Mouse (Mus musculus): ENCODE results near the gene Tmbim1. TPM values are rescaled to one million over a fixed set of nuclear protein-coding genes. Genes with fewer than 3 reads are reported as not detected.
"Not testable (repeated sequence)": the region's sequence is repeated elsewhere in the genome, so short reads cannot be mapped to it uniquely, and the experiment has no call there.

Tmbim1 gene
- polyA plus RNA-seq, 1 experiment: 567 TPM

- TF ChIP-seq POLR2A (IDR thresholded peaks at IDR 0.05; ENCODE audit: borderline replicate concordance, extremely low read depth, low read depth, low read length) (no peak), CTCF (IDR thresholded peaks at IDR 0.05; ENCODE audit: insufficient read depth, low read length) (no peak)
- Histone ChIP-seq H3K4me3 (replicated peaks; ENCODE audit: extremely low read depth, low read depth, low read length) (no peak overlapping the region), H3K4me1 (ENCODE audit: control insufficient read depth, insufficient read depth, low read length) (peaks cover 12% of the 10 kb centered on the region)
- 29% methylated on average over 4 of the region's 4 CpGs for WGBS
- no peak for DNase-seq
Observed at GRCm38 (mm10) chr1:74331046-74331681, 25.7 kb upstream of the Tmbim1 start.

DNA sequence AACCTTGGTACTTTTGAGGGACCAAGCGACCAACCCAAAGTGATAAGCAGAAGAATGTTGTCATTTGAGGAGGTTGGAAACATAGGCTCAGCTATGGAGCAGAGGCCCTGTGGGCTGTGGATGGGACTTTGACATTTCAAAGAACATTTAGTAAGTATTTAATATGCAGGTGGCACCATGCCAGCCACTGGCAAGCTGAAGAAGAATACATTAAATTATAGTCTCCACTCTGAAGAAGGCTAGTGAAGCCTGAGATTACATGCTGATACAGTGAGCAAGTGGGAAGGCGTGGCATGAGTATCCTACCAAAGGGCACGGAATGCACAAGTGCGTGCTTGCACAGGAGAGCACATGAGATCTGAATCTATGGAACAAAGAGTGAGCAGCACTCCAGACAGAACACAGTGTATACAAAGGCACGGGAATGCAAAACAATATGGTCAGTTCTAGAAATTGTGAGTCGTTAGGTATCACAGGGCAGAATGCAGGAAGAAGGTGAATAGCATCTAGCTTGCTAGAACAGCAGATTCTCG is 24.5 kb upstream of the Tmbim1 start:
- no peak for DNase-seq
- no peak for TF ChIP-seq CTCF (IDR thresholded peaks at IDR 0.05; ENCODE audit: insufficient read depth, low read length)
- TF ChIP-seq POLR2A (IDR thresholded peaks at IDR 0.05; ENCODE audit: borderline replicate concordance, extremely low read depth, low read depth, low read length): no peak
- WGBS: 48% methylated on average over 7 of the region's 7 CpGs

GRCm38 (mm10) chr1:74326916-74327315 is 21.5 kb upstream of the Tmbim1 start:
- H3K4me3 ChIP-seq (replicated peaks; ENCODE audit: extremely low read depth, low read depth, low read length); DNase-seq; H3K4me1 ChIP-seq (ENCODE audit: control insufficient read depth, insufficient read depth, low read length): not testable (repeated sequence)
- 90% methylated on average over 2 of the region's 2 CpGs for WGBS

More for the DNA sequence above, 24.5 kb upstream of the Tmbim1 start:
- Histone ChIP-seq H3K4me1 (ENCODE audit: control insufficient read depth, insufficient read depth, low read length) (peaks cover 12% of the 10 kb centered on the region), H3K4me3 (replicated peaks; ENCODE audit: extremely low read depth, low read depth, low read length) (no peak overlapping the region)

DNA sequence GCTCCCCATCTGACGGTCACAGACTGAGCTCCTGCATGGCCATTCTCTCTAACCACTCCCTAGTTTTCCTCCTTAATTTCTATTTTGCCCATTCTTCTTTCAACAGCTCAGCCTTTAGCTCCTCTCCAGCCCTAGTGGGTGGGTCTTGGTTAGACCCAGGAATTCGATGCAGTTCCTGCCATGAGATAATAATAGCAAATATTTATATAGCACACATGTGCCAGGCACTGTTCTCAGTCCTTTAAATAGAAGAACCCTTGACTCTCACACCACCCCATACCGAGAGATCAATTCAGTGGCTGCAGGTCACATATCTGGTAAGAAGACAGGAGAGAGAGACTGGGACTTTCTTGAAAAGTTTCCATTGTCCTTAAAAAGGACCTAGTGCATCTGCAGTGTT is 16.0 kb upstream of the Tmbim1 start:
- Histone ChIP-seq H3K4me1 (ENCODE audit: control insufficient read depth, insufficient read depth, low read length) (peaks cover 7% of the 10 kb centered on the region; the same call in 1 of the 2 replicates), H3K4me3 (replicated peaks; ENCODE audit: extremely low read depth, low read depth, low read length) (no peak overlapping the region)
- 33% methylated on average over 3 of the region's 3 CpGs for WGBS
- DNase-seq: no peak
- TF ChIP-seq POLR2A (IDR thresholded peaks at IDR 0.05; ENCODE audit: borderline replicate concordance, extremely low read depth, low read depth, low read length) (no peak), CTCF (IDR thresholded peaks at IDR 0.05; ENCODE audit: insufficient read depth, low read length) (no peak)

DNA sequence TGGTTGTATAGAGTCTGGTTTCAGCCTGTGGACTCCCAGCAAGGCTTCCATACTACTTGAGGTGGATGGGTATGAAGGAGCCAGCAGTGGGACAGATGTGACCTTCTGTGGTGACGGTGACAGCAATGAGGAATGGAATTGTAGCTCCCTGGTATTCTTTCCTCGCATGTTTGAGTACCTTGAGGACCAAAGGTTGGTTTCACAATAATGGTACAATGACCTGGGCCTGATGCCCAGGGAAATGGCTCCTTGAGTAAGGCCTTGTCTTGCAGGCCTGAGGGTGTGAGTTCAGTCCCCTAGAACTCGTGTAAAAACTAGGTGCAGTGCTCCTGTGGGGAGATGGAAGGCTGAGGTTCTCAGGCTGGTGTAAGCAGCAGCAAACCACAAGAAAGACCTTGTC is 13.3 kb upstream of the Tmbim1 start:
- DNase-seq: no peak
- H3K4me1 ChIP-seq (ENCODE audit: control insufficient read depth, insufficient read depth, low read length): peaks cover 8% of the 10 kb centered on the region; the same call in 1 of the 2 replicates
- 82% methylated on average over 3 of the region's 3 CpGs for WGBS
- no peak overlapping the region for H3K4me3 ChIP-seq (replicated peaks; ENCODE audit: extremely low read depth, low read depth, low read length)
- TF ChIP-seq CTCF (IDR thresholded peaks at IDR 0.05; ENCODE audit: insufficient read depth, low read length) (no peak), POLR2A (IDR thresholded peaks at IDR 0.05; ENCODE audit: borderline replicate concordance, extremely low read depth, low read depth, low read length) (no peak)

DNA sequence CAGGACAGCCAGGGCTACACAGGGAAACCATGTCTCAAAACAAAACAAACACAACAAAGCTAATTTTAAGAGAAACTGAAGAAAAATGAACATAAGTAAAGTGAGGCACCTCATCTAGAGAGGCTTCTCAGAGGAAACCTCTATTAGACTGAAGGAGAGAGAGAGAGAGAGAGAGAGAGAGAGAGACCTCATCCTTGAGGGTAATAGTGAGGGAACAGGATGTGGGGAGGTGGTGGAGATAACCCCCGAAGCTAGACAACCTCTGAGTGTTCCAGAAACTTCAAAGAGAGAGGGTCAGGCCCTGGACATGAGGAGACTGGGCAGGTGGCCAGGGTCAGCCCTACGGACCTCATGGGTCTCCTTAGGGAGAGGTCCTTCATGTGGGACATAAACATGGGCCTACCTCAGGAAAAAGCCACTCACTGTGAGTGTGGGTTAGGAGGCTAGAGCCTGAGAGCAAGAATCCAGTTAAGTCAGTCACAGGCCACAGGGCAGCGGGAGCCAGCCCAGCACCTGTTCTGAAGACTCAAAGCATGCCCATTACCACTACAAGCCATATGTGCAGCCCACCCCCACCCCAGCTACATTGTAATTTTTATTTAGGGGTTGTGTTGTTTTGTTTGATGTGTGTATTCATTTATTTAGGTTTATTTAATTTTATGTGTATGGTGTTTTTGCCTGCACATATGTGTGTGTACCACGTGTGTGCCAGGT is 10.8 kb upstream of the Tmbim1 start:
- Histone ChIP-seq H3K4me3 (replicated peaks; ENCODE audit: extremely low read depth, low read depth, low read length) (no peak overlapping the region), H3K4me1 (ENCODE audit: control insufficient read depth, insufficient read depth, low read length) (peaks cover 4% of the 10 kb centered on the region; the same call in 1 of the 2 replicates)
- TF ChIP-seq POLR2A (IDR thresholded peaks at IDR 0.05; ENCODE audit: borderline replicate concordance, extremely low read depth, low read depth, low read length) (no peak), CTCF (IDR thresholded peaks at IDR 0.05; ENCODE audit: insufficient read depth, low read length) (no peak)
- 68% methylated on average over 4 of the region's 4 CpGs for WGBS
- DNase-seq: no peak

GRCm38 (mm10) chr1:74314796-74315195 is 9.4 kb upstream of the Tmbim1 start:
- Histone ChIP-seq H3K4me3 (replicated peaks; ENCODE audit: extremely low read depth, low read depth, low read length) (no peak overlapping the region), H3K4me1 (ENCODE audit: control insufficient read depth, insufficient read depth, low read length) (peaks cover 5% of the 10 kb centered on the region)
- no peak for DNase-seq
- TF ChIP-seq CTCF (IDR thresholded peaks at IDR 0.05; ENCODE audit: insufficient read depth, low read length) (no peak), POLR2A (IDR thresholded peaks at IDR 0.05; ENCODE audit: borderline replicate concordance, extremely low read depth, low read depth, low read length) (no peak)
- 55% methylated on average over 3 of the region's 3 CpGs for WGBS

GRCm38 (mm10) chr1:74313049-74313692 is 7.7 kb upstream of the Tmbim1 start:
- H3K4me3 ChIP-seq (replicated peaks; ENCODE audit: extremely low read depth, low read depth, low read length): no peak overlapping the region
- TF ChIP-seq POLR2A (IDR thresholded peaks at IDR 0.05; ENCODE audit: borderline replicate concordance, extremely low read depth, low read depth, low read length) (no peak), CTCF (IDR thresholded peaks at IDR 0.05; ENCODE audit: insufficient read depth, low read length) (peak; percentile 47)
- DNase-seq: no peak
- under 1% methylated on average over 3 of the region's 3 CpGs for WGBS
- peaks cover 6% of the 10 kb centered on the region for H3K4me1 ChIP-seq (ENCODE audit: control insufficient read depth, insufficient read depth, low read length)

GRCm38 (mm10) chr1:74309767-74310166 is 4.3 kb upstream of the Tmbim1 start:
- no peak overlapping the region for H3K4me3 ChIP-seq (replicated peaks; ENCODE audit: extremely low read depth, low read depth, low read length)
- TF ChIP-seq CTCF (IDR thresholded peaks at IDR 0.05; ENCODE audit: insufficient read depth, low read length): no peak
- H3K4me1 ChIP-seq (ENCODE audit: control insufficient read depth, insufficient read depth, low read length): peaks cover 10% of the 10 kb centered on the region
- WGBS: 14% methylated on average over 3 of the region's 3 CpGs
- DNase-seq: no peak
